Mouse (Mus musculus) forebrain, postnatal 0 days (tissue): ENCODE measurements at regions not wholly inside any gene's neighbourhood (a gene's known extent, or its start where the extent isn't known, plus 50 kb on each side); places are given as distances from the start of the nearest gene placed in this dataset.

Experiments used
- ATAC-seq: fragments of 200-750 bp; cut with Nextera tagmentation; 2 replicates; pipeline ENCODE4 v1.8.0; 2017; ENCODE audit warnings: mild to moderate bottlenecking, moderate library complexity
- DNase-seq: peaks from one replicate; pipeline ENCODE4 v3.0.0-alpha.2; 2015
- H3K27ac ChIP-seq: fragments of 300-500 bp; sonication (generic); 2 replicates; pipeline ENCODE4 v1.5.1; 2014; ENCODE audit warnings: low read depth, mild to moderate bottlenecking, antibody characterized with exemption, low read length, moderate library complexity, mixed read lengths
- H3K27me3 ChIP-seq: fragments of 300-500 bp; sonication (generic); 2 replicates; pipeline ENCODE4 v1.6.1; 2014; ENCODE audit warnings: mild to moderate bottlenecking, low read length, mixed read lengths; ENCODE audit not compliant: insufficient read depth
- H3K36me3 ChIP-seq: fragments of 300-500 bp; sonication (generic); 2 replicates; pipeline ENCODE4 v1.6.1; 2014; ENCODE audit warnings: mild to moderate bottlenecking, moderate library complexity; ENCODE audit not compliant: insufficient read depth
- H3K4me1 ChIP-seq: fragments of 300-500 bp; sonication (generic); 2 replicates; pipeline ENCODE4 v1.6.1; 2014; ENCODE audit warnings: antibody characterized with exemption; ENCODE audit not compliant: insufficient read depth
- H3K4me2 ChIP-seq: fragments of 300-500 bp; sonication (generic); 2 replicates; pipeline ENCODE4 v1.6.1; 2014; ENCODE audit warnings: low read depth, mild to moderate bottlenecking, moderate library complexity
- H3K4me3 ChIP-seq: fragments of 300-500 bp; sonication (generic); 2 replicates; pipeline ENCODE4 v1.5.1; 2014; ENCODE audit warnings: low read depth, low read length, mixed read lengths
- H3K9ac ChIP-seq: fragments of 300-500 bp; sonication (generic); 2 replicates; pipeline ENCODE4 v1.6.1; 2014; ENCODE audit warnings: mild to moderate bottlenecking
- H3K9me3 ChIP-seq: fragments of 300-500 bp; sonication (generic); 2 replicates; pipeline ENCODE4 v1.6.1; 2016; ENCODE audit warnings: low read length
- CTCF ChIP-seq: sonication (generic); IDR thresholded peaks from 2 replicates; pipeline ENCODE4 v1.5.1; 2016; ENCODE audit warnings: antibody characterized with exemption, control low read depth, low read depth
- WGBS: fragments of 180-500 bp; shearing (Covaris S2); extraction: QIAGEN DNeasy Blood & Tissue Kit; methylation state at CpG from one replicate; pipeline ENCODE4 v1.1.7; 2014; 5-methylcytosine and 5-hydroxymethylcytosine counted together

- Histone ChIP-seq H3K4me1 (no peaks in the 10 kb centered on the region), H3K9me3 (no peaks in the 10 kb centered on the region), H3K4me2 (no peak overlapping the region), H3K9ac (no peak overlapping the region), H3K27ac (no peak overlapping the region), H3K4me3 (no peak overlapping the region), H3K36me3 (no peaks in the 10 kb centered on the region), H3K27me3 (no peaks in the 10 kb centered on the region)
- DNase-seq: no peak
- 73% methylated on average over 1 of the region's 1 CpGs for WGBS
- TF ChIP-seq CTCF: no peak
- no peak for ATAC-seq
Measured at GRCm38 (mm10) chr6:126437976-126438736, 97.1 kb downstream of the Kcna5 start.

DNA sequence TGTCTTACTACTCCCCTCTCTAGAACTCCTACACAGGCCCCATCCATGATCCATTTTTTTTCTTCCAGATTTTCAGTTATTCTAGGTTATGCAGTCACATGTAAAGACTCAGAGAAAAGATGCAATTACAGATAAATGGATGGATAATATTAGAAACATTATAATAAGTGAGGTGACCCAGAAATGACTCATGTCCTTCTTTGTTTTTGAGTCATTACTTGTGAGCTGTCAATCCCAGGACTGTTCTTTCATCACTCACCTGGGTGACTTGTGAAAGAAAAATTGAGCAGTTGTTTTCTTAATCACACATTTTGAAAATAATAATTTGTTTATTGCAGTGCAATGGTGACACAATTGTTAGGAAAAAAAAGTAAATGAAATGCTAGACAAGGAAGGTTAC lies 108.0 kb downstream of the Kcna5 start:
- no peaks in the 10 kb centered on the region for H3K4me1 ChIP-seq
- no peak for ATAC-seq

GRCm38 (mm10) chr6:126405736-126406135 lies 129.5 kb downstream of the Kcna5 start:
- peak; percentile 75 for DNase-seq
- no peaks in the 10 kb centered on the region for H3K27me3 ChIP-seq
- no peak overlapping the region for H3K4me2 ChIP-seq
- H3K4me3 ChIP-seq: no peak overlapping the region
- no peaks in the 10 kb centered on the region for H3K9me3 ChIP-seq
- WGBS: 35% methylated on average over 3 of the region's 3 CpGs
- H3K4me1 ChIP-seq: no peaks in the 10 kb centered on the region
- no peak overlapping the region for H3K27ac ChIP-seq
- no peak overlapping the region for H3K9ac ChIP-seq
- no peaks in the 10 kb centered on the region for H3K36me3 ChIP-seq
- no peak; the same call in 1 of the 2 replicates for ATAC-seq
- peak; percentile 70 for TF ChIP-seq CTCF

More for the DNA sequence above, 108.0 kb downstream of the Kcna5 start:
- Histone ChIP-seq H3K9ac (no peak overlapping the region), H3K4me2 (no peak overlapping the region), H3K27ac (no peak overlapping the region), H3K27me3 (no peaks in the 10 kb centered on the region), H3K4me3 (no peak overlapping the region), H3K36me3 (no peaks in the 10 kb centered on the region), H3K9me3 (no peaks in the 10 kb centered on the region)
- no peak for DNase-seq
- TF ChIP-seq CTCF: no peak

DNA sequence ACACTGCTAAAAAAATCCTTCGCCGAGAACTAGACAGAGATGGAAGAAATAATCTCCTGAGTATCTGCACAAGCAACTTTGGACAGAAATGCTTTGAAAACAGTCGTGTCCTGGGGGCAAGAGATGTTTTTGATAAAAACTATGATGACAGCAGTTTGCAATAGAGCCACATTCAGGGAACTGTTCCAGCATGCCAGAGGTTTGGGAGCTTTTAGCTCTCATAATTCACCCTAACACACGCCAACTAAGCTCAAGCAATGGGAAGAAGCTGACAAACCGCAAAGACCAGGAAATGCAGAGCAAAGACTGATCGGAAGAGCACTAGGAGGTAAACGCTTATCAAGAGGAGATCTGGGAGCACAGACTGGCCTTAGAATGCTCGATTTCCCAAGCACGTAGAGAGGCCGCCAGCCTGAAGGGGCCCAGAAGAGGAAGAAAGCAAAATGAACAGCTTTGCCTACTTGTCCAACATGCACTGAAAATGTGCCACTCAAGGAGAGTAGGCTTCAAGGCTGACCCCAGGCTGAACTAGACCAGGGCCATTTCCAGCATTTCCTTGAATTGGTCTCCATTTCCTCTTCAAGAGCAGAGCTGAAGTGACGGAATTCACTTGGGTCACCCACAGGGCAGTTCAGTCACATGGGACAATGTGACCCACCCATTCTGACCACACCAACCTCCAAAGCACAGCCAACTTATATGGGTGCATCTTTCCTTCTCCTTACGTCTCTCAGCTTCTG lies 130.7 kb downstream of the Kcna5 start:
- Histone ChIP-seq H3K4me1 (no peaks in the 10 kb centered on the region), H3K4me3 (no peak overlapping the region), H3K4me2 (no peak overlapping the region), H3K27ac (no peak overlapping the region), H3K9ac (no peak overlapping the region), H3K9me3 (no peaks in the 10 kb centered on the region), H3K27me3 (no peaks in the 10 kb centered on the region), H3K36me3 (no peaks in the 10 kb centered on the region)
- no peak for DNase-seq
- 88% methylated on average over 12 of the region's 12 CpGs for WGBS
- no peak for ATAC-seq
- no peak for TF ChIP-seq CTCF

DNA sequence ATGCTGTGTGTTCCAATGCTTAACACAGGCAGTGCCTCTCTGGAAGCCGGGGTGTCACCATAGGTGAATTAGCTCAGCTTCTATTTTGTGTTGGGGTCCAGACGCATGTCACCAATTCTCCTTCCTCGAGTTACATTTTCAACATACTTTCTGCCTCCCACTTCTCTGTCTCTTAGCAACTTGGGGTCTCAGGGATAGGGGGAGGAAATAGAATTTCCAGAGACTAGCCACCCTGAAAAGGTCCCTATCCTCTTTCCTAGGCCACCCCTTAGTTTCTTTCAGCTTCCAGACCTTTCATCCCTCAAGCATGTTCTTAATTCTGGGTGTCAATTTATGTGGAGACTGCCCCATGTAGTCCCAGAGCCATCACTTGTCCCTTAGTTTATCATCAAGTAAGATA lies 135.6 kb downstream of the Kcna5 start:
- Histone ChIP-seq H3K4me1 (no peaks in the 10 kb centered on the region), H3K27ac (no peak overlapping the region), H3K4me3 (no peak overlapping the region), H3K36me3 (no peaks in the 10 kb centered on the region), H3K4me2 (no peak overlapping the region), H3K9ac (no peak overlapping the region), H3K27me3 (no peaks in the 10 kb centered on the region), H3K9me3 (no peaks in the 10 kb centered on the region)
- TF ChIP-seq CTCF: no peak
- ATAC-seq (no peak), DNase-seq (no peak)
- WGBS: 68% methylated on average over 3 of the region's 3 CpGs

GRCm38 (mm10) chr6:126398641-126399040 lies 136.6 kb downstream of the Kcna5 start:
- H3K9ac ChIP-seq: no peak overlapping the region
- no peak overlapping the region for H3K4me3 ChIP-seq
- no peak for ATAC-seq
- no peak overlapping the region for H3K4me2 ChIP-seq
- H3K27me3 ChIP-seq: no peaks in the 10 kb centered on the region
- no peaks in the 10 kb centered on the region for H3K9me3 ChIP-seq
- H3K36me3 ChIP-seq: no peaks in the 10 kb centered on the region
- no peak for DNase-seq
- no peak overlapping the region for H3K27ac ChIP-seq
- WGBS: 11% methylated on average over 2 of the region's 2 CpGs
- TF ChIP-seq CTCF: no peak
- no peaks in the 10 kb centered on the region for H3K4me1 ChIP-seq

DNA sequence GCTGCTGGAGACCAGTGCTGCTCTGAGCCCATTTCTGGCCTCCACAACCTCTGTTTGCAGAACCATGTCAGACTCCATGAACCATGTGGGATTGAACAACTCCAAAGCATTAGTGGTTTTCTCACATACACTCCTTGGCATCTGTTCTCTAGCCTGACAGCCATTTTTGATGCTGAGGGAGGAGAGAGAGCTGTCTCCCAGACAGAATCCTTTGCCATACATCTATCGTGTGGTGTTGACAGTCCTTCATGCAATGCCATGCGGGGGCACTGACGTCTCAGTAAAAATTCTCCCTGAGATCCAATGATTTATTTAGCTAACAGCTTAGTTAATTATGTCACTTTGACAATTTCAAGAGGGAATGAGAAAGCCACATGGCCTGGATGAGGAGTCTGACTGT lies 140.2 kb downstream of the Kcna5 start:
- WGBS: 55% methylated on average over 3 of the region's 3 CpGs
- H3K9ac ChIP-seq: no peak overlapping the region
- no peak overlapping the region for H3K27ac ChIP-seq
- ATAC-seq (peak; percentile 82), DNase-seq (peak; percentile 6)
- no peak overlapping the region for H3K4me2 ChIP-seq
- H3K27me3 ChIP-seq: no peaks in the 10 kb centered on the region
- H3K4me1 ChIP-seq: no peaks in the 10 kb centered on the region
- no peaks in the 10 kb centered on the region for H3K9me3 ChIP-seq
- H3K36me3 ChIP-seq: no peaks in the 10 kb centered on the region
- no peak for TF ChIP-seq CTCF
- H3K4me3 ChIP-seq: no peak overlapping the region
